Mouse (Mus musculus): ENCODE measurements at regions not wholly inside any gene's neighbourhood (a gene's known extent, or its start where the extent isn't known, plus 50 kb on each side); places are given as distances from the start of the nearest gene placed in this dataset.

DNA sequence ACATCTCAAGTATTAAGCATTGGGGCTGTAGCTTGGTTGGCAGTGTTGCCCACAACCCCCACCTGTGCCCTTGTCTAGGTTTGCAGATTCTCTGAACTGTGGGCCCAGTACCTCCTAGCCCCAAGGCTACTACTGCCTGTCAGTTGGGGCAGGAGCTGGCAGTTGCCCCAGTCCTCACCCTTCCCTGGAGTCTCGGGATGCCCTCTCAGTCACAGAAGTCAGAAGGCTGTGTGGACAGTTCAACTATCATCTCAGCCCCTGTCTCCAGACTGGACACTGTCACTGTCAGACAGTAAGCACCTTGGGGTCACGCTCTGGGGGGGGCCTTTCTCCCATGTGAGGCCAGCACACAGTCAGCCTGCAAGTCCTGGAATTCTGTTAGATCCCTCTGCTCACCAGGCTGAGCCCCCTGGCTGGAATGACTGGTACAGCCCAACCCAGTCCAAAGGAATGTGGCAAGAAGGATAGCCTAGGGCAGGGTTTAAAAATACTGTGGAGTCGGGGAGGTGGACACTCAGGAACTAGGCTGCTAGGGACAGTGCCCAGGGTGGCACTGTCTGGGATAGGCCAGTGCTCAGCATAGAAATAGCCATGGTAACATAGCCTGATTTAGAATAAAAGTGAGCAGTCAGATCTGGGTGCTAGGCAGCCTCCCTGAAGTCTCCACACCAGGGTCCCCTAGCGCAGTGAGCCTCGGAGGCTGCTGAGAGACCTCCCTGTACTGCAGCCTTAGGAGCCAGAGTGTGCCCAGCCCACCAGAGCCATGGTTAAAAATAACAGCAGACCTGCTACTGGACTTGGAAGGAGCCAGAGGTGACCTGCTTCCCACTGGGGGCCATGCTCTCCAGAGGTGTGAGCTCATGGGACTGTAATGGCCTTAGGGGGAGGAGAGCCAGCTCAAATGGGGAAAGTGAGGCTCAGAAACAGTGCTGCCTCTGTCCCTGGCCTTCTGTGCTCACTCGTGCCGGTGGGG, 83.1 kb upstream of the Ptpn1 start:
- DNase-seq (ENCODE audit: low spot score in 2 of 2), result no peak

DNA sequence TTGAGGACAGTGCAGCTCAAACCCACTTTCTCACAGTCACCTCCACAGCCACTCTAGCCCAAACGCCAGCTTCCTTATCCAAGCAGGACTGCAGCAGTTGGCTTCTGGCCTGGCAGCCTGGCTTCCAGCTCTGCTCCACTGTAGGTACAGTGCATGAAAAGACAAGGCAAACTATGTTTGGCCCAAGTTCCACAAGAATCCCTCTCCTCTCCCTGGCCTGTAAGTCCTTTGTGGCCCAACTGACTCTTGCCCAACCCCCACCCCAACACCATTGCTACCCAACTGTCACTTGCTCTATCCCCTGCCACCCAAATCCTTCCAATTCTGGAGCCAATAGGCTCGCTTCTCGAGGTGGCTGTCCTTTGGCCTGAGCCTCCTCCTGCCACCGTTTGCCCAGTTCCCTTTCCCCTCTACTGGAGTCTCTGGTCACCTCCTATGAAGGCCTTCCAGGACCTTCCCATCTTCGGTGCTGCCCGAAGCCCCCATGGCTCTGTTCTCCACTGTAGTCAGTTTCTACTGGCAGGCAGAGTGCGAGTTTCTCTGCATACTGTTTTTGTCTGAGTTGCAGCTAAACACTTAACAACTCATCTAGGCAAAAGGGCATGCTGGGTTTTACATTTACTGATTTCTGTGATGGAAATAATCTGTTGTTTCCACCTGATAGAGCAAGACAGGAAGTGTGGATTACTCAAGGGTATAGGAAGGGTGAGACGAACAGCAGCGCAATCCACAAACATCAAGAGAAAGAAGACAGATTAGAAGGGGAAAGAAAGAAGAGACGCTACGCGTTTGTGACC, 84.4 kb upstream of the Ptpn1 start:
- no peak for DNase-seq (ENCODE audit: low spot score in 2 of 2)

DNA sequence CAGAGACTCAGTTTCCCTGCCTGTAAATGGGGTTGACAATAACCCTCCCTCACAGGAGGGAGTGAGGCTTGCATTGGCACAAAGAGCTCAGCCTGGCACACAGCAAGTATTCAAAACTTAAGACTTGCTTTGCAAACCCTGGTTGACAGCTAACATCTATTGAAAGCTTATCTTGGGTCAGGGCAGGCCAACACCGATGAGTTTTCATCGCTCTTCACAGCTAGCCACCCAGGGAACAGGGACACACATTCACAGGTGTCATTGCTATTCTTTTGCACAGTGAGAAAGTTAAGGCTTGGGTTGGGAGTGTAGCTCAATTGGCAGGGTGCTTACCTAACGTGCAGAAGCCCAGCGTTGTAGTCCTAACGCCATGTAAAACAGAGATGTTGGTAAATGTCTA, 86.5 kb upstream of the Ptpn1 start:
- DNase-seq (ENCODE audit: low spot score in 2 of 2), result no peak

DNA sequence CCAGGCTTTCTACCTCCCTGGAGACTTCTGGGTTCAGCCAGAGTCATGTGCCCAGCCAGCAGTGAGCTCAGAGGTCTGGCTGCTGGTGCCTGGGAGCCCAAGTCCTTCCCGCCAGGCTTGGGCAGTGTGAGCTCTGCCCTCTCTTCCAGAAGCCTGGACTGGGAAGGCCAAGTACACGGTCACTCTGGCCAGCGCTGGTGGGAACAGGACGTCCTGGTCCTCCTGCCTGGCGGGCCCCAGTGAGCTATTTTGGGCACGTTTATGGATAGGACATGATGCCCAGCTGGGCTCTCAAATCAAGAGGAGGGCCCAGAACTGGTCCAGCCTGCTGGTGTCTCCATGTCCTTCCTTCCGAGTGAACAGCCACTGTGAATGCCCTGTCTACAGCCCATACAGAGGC, 87.3 kb upstream of the Ptpn1 start:
- DNase-seq (ENCODE audit: low spot score in 2 of 2), result no peak

DNA sequence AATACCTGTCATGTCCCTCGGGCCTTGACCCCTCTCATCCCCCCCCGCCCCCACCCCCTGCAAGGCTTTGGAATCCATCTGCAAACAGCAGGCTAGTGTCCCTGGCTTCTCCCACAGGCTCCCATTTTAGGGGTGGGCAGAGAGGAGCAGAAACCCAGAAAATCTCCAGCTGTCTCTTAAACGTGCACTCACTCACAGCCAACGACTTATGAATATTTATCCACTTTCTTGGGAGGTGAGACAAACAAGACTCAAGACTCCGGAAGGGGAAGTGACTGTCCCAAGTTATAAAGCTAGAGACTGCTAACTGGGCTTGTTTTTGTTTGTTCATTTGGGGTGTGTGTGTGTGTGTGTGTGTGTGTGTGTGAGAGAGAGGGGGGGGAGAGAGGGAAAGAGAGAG, 87.9 kb upstream of the Ptpn1 start:
- no peak for DNase-seq (ENCODE audit: low spot score in 2 of 2)

DNA sequence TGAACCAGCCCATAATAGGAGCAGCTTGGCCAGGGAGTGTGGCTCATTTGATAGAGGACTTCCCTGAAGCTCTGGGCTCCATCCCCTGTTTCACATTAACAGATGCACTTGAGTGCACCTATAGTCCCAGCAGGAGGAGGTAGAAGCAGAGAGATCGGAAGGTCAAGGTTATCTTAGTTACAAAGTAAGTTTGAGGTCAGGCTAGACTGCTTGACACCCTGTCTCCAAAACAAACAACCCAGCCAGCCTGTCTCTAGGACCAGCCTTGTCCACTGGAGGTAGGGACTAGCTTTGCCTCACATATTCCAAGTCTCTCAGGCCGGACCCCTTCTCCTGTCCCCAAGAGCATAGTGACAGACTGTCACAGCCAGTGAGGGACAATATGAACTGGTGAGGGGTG, 88.9 kb upstream of the Ptpn1 start:
- DNase-seq (ENCODE audit: low spot score in 2 of 2), result no peak

DNA sequence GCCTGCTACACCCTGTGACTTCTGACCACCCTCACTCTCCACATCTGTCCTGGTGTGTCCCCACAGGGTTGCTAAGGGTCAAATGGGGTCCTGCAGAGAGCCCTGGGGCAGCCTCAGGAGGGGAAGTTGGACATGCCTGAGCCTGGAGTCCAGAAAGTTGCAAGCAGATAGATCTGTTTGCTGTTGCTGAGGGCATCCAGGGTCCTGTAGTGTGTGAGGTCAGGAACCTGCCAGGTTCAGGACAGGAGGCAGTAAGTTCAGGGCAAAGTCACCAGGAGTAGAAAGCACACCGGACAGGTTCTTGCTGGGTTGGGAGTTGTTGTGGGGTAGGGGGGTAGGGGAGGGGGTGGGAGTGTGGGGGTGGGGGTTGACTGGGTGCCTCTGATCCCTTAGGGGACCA, 89.4 kb upstream of the Ptpn1 start:
- no peak for DNase-seq (ENCODE audit: low spot score in 2 of 2)

DNA sequence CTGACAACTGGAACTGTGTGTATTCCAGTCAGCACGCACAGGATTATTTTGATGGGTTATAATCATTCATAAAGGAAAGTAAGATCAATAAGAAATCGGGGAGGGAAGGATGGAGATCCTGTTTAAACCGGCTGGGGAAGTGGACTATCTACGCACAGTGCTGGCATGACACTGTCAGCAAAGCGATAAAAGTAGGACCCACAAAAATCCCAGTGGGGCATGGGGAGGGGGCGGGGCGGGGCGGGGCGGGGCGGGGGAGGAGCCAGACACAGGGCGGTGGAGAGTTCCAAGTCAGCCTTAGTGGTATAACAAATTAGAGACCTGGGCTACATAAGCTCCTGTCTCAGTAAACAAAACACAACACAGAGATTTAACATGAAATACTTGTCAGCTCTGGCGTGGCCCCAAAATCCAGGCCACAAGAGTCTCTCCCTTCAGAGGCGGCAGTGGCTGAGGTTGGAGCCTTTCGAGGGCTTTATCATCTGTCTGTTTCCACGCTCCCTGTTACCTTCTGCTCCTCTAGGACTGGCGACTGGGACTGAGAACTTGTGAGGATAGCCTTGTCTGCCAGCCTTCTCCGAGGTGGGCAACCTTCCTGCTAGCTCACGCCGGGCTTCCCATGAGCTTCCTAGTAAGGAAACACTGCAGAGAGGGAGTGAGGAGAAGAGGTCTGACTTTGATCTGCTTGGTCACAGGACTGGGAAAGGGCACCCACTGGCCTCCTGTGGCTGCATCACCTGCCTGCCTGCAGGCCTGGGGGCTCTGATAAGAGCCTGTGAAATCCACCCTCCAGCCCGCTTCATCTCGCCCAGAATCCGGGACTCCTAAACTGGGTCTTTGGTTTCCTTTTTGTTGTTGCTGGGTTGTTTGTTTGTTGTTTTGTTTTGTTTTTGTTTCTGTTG, 90.3 kb upstream of the Ptpn1 start:
- DNase-seq (ENCODE audit: low spot score in 2 of 2), result no peak

DNA sequence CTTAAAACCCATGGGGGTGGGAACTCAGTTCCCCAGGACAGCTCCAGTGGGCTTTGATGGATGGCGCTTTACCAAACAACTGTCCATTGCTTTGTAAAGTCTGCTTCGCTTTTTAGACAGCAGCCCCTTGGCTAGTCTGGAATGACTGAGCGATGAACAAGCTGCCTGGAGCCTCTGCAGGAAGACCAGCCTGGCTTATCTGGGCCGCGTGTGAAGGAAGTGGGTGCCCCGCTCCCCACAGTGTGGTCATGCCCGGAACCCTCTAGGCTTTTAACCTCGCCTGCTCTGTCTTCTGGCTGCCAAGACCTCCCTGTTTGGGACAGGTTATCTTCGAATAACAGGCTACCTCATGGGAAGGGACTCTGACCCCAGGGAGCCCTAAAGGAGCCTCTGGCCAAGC, 91.5 kb upstream of the Ptpn1 start:
- DNase-seq (ENCODE audit: low spot score in 2 of 2), result no peak

DNA sequence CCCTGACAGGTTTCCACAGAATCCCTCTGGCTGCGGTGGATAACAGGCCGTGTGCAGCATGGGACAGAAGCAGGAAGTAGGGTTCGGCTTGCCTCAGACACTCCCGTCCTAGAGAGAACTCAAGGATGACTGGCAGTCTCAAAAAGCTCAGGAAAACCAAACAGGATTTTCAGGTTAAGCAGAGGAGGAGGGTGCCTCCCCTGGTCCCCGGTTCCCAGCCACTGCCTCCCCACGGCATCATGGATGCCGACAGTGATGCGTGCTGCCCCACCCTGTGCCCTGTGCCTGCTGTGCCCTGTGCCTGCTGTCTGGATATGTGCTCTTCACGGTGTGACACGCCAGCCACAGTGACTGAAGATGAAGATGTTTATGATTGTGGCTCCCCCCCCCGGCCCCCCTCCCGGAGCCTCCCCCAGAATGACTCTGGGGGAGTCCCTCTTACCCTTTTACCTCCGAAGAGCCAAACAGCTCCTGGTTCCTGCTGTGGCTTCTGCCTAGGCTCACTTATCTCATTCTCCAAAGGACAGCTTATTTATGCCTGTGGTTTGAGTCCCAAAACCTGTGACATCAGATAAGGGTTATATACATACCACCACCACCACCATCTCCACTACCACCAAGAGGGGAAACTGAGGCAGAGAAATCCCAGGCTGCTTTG, 92.4 kb upstream of the Ptpn1 start:
- no peak for DNase-seq (ENCODE audit: low spot score in 2 of 2)

DNA sequence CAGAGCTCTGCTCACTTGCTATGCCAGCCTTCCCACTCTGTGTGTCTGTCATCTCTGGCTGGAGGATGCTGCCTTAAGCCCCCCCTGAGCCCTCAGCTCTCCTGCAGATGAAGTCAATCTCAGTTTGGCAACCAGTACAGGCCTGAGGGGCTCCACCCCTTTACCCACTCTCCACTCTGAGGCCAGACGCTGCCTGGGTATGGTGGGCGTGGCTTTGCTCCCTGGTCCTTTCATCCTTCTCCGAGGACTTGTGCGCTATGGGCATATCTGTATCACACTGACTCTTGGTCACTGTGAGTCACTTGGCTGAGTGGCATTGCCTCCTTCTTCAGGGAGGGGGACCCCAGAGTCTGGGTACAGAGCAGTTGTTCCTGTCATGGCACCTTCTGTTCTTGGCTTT, 94.3 kb upstream of the Ptpn1 start:
- no peak for DNase-seq (ENCODE audit: low spot score in 2 of 2)

DNA sequence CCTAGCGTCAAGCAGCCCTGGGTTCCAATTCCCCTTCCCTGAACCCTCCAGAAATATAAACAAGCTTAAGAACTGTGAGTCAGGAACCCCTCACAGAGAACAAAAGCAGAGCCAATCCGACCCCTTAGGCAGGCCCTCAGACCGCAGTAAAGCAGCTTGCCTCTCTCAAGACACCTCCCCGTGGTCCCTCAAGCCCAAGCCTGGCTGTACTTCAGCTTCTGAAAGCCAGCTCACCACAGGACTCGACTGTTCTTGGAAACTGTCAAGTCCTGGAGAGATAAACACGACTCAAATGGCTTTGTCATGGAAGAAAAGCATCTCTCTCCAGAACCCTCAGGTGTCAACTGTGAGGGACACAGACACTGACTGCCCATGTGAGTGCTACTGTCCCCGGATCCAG, 95.2 kb upstream of the Ptpn1 start:
- no peak for DNase-seq (ENCODE audit: low spot score in 2 of 2)

DNA sequence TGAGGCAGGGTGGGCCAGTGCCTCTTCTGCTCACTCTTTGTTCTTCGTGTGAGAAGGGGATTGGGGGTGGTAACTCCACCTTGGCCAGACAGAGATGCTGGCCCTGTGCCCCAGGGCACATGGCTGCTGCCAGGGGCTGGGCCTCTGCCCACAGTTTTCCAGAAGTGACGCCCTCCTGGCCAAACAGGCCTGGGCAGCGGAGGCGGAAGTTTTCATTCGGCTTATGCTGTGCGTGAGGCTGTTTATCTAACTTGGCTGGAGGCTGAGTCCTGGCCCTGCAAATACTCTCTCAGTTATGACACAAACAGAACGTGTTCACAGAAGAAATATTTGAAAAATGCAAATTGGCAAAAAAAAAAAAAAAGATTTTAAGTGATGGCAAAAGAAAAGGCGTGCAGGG, 97.3 kb upstream of the Ptpn1 start:
- DNase-seq (ENCODE audit: low spot score in 2 of 2), result no peak

DNA sequence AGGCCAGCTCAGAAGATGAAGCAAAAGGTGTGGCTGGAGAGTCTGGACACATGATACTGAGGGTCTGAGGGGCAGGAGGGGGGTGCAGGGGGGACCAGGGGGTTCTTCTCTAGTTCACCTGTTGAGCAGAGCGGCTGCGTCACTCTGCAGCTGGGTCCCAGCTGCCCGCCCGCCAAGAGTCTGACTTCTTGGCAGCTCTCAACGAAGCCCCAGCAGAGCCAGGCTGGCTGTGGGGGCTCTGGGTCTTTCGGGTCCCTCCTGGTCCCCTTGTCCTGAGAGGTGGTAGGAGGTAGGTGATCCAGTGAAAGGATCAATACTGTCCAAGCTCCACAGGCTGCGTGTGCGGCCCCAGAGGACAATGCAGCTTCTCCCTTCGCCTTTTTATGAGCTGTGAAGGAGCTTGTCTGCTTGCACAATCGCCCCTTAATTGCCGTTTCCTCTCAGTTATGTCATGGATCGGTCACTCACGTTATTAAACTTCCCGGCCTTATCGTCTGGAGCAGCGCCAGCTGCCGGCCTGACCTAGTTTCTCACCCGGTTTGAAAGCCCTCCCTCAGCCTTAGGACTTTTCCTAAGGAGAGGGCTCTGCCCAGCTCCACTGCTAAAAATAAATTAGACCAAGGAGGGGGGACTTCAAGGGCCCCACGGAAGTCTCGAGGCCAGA, 98.4 kb upstream of the Ptpn1 start:
- no peak for DNase-seq (ENCODE audit: low spot score in 2 of 2)

DNA sequence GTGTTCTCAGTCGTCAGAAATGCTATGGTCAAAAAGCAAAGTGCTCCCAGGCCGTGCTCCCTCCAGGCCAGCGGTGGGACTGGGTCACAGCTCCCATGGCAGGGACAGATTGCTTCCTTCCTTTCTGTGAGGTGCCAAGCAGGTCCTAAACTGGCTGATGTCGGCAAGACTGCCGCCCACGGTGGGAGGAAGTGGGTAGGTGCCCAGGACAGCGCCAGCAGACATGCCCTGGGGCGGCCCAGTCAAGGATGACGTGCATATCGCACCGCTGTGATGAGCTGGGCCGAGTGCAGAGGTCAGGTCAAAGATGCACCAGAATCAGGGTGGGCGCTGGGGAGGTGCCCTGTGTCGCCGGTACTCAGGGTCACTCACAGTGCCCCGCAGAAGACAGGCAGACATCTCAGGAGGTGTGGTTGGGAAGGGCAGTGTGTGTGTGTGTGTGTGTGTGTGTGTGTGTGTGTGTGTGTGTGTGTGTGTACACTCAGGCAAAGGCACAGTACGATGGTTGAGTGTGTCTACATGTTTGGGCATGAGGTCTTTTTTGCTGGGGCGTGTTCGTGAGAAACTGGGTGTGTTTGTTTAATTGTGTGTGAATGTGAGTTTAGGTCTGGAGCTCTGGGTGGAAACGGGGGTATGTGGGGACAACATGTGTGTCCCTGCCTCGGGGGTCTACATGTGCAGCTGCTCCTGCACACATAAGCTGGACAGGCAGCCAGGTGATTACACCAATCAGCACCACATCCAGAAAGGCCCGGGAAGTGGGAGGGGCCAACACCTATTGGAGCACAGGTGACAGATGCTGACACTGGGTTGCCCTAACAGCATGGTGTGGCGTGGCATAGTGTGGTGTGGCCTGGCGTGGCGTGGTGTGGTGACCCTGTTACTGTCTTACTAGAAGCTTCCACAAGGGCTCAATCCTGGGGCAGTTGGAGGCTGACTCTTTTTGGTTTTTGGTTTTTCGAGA, 100.5 kb upstream of the Ptpn1 start:
- no peak for DNase-seq (ENCODE audit: low spot score in 2 of 2)

DNA sequence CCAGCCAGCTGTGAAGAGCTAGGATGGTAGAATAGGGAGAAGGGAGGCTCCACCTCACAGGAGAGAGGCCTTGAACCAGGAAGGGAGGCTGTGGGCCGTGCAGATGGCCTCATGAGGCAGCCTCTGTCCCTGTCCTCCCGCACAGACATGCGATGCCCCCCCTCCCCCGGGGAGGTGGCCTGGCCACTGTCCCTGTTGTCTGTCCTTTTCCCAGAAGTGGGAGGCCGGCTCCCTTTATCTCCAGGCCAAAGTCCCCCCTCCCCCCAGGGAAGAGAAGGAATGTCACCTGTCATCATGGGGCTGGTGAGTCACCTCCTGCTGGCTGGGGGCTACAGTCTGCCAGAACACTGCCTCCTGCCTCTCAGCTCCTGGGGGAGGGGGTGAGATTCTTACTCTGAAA, 103.6 kb upstream of the Ptpn1 start:
- DNase-seq (ENCODE audit: low spot score in 2 of 2), result no peak

DNA sequence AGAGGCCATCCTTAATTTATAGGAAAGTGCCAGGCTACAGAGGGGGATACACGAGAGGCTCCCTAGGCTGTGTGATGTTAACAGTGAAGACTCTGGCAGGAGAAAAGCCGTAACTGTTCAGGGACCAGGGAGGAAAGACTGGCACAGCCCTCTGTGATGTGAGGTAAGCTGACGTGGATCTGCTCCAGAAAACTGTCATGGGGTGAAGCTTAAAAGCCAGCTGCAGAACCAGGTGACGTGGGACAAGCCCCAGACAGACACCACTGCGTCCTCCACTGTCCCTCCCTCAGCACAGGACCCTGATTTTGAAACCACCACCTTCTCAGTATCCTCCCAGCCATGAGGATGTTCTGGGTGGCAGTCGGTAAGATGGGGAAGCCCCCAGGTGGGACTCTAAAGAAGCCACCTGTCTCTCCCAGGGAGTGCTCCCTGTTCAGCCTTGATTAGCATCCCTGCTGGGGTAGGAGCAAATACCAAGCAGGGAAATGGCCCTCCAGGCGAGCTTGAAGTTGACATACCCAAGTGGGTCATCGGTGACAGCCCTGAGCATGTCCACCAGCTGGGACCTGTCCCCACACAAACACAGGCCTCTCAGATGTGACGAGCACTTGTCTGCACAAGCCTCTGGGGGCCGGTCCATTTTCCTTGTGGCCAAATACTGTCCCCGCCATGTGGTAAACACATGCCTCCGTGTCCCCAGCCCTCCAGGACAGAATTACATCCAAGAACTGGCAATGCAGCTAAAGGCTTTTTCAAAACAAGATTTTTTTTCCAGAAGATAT, 104.7 kb upstream of the Ptpn1 start:
- DNase-seq (ENCODE audit: low spot score in 2 of 2), result no peak

DNA sequence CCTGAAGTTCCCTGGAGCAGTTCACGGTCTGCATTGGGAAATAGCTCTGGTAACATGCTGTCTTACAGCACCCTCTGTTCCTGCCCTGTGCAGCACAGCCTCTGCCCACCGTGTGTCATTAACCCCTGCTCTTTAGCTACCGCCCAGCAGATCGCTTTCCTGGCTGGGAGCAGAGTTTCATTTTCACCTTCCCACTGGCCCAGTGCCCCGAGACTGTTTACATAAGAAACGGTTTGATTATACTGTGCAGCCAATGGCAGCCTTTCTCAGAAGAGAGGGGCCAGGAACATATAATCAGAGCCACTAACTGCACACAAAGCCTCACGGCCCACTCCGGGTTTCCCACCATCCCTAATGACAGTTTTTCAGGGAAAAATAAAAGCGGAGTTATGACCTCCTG, 108.3 kb upstream of the Ptpn1 start:
- DNase-seq (ENCODE audit: low spot score in 2 of 2), result no peak

DNA sequence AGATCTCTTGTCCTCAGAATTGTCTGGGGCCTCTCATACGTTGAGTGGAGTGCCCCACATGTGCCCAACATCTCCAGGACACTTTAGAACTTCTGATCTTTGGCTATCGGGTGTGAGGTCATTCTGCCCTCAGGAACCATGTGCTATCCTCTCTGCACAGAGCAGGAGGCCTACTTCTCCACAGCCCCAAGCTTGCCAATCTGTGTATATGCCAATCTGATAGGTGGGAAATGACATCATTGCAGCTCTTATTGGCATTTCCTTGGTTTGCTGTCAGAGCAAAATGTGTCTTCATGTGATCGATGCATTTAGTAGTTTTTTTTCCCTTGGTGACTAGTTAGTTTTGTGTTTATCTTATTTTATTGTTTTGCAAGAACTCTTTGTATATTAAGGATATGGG, 108.8 kb upstream of the Ptpn1 start:
- DNase-seq (ENCODE audit: low spot score in 2 of 2), result no peak
